Mouse (Mus musculus) ovary, postnatal 14 days (tissue): Measurements from ENCODE around the gene Tango2.
"Not testable (repeated sequence)": the region's sequence is repeated elsewhere in the genome, so short reads cannot be mapped to it uniquely, and the experiment has no call there.

Source experiments
- DNase-seq: peaks from one replicate; pipeline ENCODE4 v3.0.0; 2022; ENCODE audit warnings: low spot score

The Tango2 gene

GRCm38 (mm10) chr16:18342650-18343570 is 5.0 kb downstream of the Tango2 start:
- peak; percentile 8 for DNase-seq

- DNase-seq: no peak
These were observed 5.8 kb downstream of the Tango2 start for GRCm38 (mm10) chr16:18342076-18342475.

GRCm38 (mm10) chr16:18341605-18342004 is 6.3 kb downstream of the Tango2 start:
- no peak for DNase-seq

- no peak for DNase-seq
These were observed 8.0 kb downstream of the Tango2 start for GRCm38 (mm10) chr16:18339866-18340265.

GRCm38 (mm10) chr16:18337261-18337660 is 10.6 kb downstream of the Tango2 start:
- DNase-seq: no peak

- no peak for DNase-seq
These were observed 11.9 kb downstream of the Tango2 start for GRCm38 (mm10) chr16:18335981-18336380.

GRCm38 (mm10) chr16:18333976-18334375 is 13.9 kb downstream of the Tango2 start:
- no peak for DNase-seq

GRCm38 (mm10) chr16:18328524-18328923 is 19.4 kb downstream of the Tango2 start:
- no peak for DNase-seq

GRCm38 (mm10) chr16:18327936-18328335 is 20.0 kb downstream of the Tango2 start:
- no peak for DNase-seq

- DNase-seq: no peak
These were observed 22.2 kb downstream of the Tango2 start for GRCm38 (mm10) chr16:18325741-18326140.

- no peak for DNase-seq
These were observed 23.9 kb downstream of the Tango2 start for GRCm38 (mm10) chr16:18324031-18324430.

- no peak for DNase-seq
These were observed 24.4 kb downstream of the Tango2 start for GRCm38 (mm10) chr16:18323460-18323859.

- DNase-seq: no peak
These were observed 26.5 kb downstream of the Tango2 start for GRCm38 (mm10) chr16:18321443-18321842.

GRCm38 (mm10) chr16:18318992-18319391 is 28.9 kb downstream of the Tango2 start:
- DNase-seq: no peak

- no peak for DNase-seq
These were observed 39.7 kb downstream of the Tango2 start for GRCm38 (mm10) chr16:18308159-18308558.

GRCm38 (mm10) chr16:18289614-18290013 is 58.3 kb downstream of the Tango2 start:
- not testable (repeated sequence) for DNase-seq

GRCm38 (mm10) chr16:18289067-18289588 is 58.8 kb downstream of the Tango2 start, which contains the start of gene Dgcr8:
Gene Dgcr8 (minus strand): TSS chr16:18289246.
- DNase-seq: peak; percentile 95

- DNase-seq: peak; percentile 60
These were observed 59.3 kb downstream of the Tango2 start for GRCm38 (mm10) chr16:18288581-18289061.

GRCm38 (mm10) chr16:18288166-18288565 is 59.7 kb downstream of the Tango2 start:
- no peak for DNase-seq

GRCm38 (mm10) chr16:18275166-18275565 is 72.7 kb downstream of the Tango2 start:
- DNase-seq: no peak

- DNase-seq: no peak
These were observed 79.7 kb downstream of the Tango2 start for GRCm38 (mm10) chr16:18268182-18268581.

GRCm38 (mm10) chr16:18265024-18265423 is 82.9 kb downstream of the Tango2 start:
- no peak for DNase-seq

GRCm38 (mm10) chr16:18258221-18258620 is 89.7 kb downstream of the Tango2 start, which contains the start of gene Gm49776:
Gene Gm49776 (minus strand): TSS chr16:18258321.
- DNase-seq: no peak
